Mouse (Mus musculus) thymus, adult 2 months (tissue): ENCODE data around the gene Snd1. TPM values are rescaled to one million over a fixed set of nuclear protein-coding genes. Genes with fewer than 3 reads are reported as not detected.

Source experiments
- DNase-seq: peaks from one replicate; pipeline ENCODE4 v3.0.0; 2021
- H3K27ac ChIP-seq: fragments of 200-500 bp; 2 replicates; pipeline ENCODE4 v1.5.1; 2012; ENCODE audit warnings: low read length, control low read depth; ENCODE audit not compliant: control insufficient read depth, insufficient read depth
- H3K27me3 ChIP-seq: fragments of 200-500 bp; 2 replicates; pipeline ENCODE4 v1.6.1; 2012; ENCODE audit warnings: mild to moderate bottlenecking, low read length, moderate library complexity, mixed read lengths; ENCODE audit not compliant: control insufficient read depth, insufficient read depth
- H3K36me3 ChIP-seq: fragments of 200-500 bp; 2 replicates; pipeline ENCODE4 v1.6.1; 2012; ENCODE audit warnings: mild to moderate bottlenecking, low read length, moderate library complexity; ENCODE audit not compliant: control insufficient read depth, insufficient read depth
- H3K4me1 ChIP-seq: fragments of 200-500 bp; replicated peaks from 2 replicates; pipeline ENCODE4 v1.6.1; 2012; ENCODE audit warnings: low read length; ENCODE audit not compliant: control insufficient read depth, insufficient read depth
- H3K4me3 ChIP-seq: fragments of 200-500 bp; 2 replicates; pipeline ENCODE4 v1.5.1; 2012; ENCODE audit warnings: mild to moderate bottlenecking, low read length, control low read depth, moderate library complexity; ENCODE audit not compliant: control insufficient read depth, insufficient read depth
- CTCF ChIP-seq: fragments of 200-500 bp; IDR thresholded peaks from 2 replicates; pipeline ENCODE4 v1.5.1; 2012; ENCODE audit warnings: mild to moderate bottlenecking, control low read depth, low read length, moderate library complexity, borderline replicate concordance; ENCODE audit not compliant: control insufficient read depth, poor library complexity, insufficient read depth; ENCODE audit errors: extremely low read depth
- POLR2A ChIP-seq: fragments of 200-500 bp; IDR thresholded peaks from 2 replicates; pipeline ENCODE4 v1.6.1; 2012; ENCODE audit warnings: mild to moderate bottlenecking, low read length, control low read depth, moderate library complexity; ENCODE audit not compliant: control insufficient read depth, poor library complexity, insufficient read depth; ENCODE audit errors: extremely low read depth
- WGBS: fragments of 180-500 bp; shearing (Covaris S2); methylation state at CpG from one replicate; pipeline ENCODE4 v1.1.7; 2018; 5-methylcytosine and 5-hydroxymethylcytosine counted together
- polyA plus RNA-seq: library from polyadenylated mRNA; depleted of rRNA; stranded (reverse); fragments of >200 nt; gene quantifications from 2 replicates; pipeline ENCODE4 v1.2.3, GENCODE M21; 2012

Gene Snd1
- polyA plus RNA-seq, 1 experiment: 79.3 TPM

DNA sequence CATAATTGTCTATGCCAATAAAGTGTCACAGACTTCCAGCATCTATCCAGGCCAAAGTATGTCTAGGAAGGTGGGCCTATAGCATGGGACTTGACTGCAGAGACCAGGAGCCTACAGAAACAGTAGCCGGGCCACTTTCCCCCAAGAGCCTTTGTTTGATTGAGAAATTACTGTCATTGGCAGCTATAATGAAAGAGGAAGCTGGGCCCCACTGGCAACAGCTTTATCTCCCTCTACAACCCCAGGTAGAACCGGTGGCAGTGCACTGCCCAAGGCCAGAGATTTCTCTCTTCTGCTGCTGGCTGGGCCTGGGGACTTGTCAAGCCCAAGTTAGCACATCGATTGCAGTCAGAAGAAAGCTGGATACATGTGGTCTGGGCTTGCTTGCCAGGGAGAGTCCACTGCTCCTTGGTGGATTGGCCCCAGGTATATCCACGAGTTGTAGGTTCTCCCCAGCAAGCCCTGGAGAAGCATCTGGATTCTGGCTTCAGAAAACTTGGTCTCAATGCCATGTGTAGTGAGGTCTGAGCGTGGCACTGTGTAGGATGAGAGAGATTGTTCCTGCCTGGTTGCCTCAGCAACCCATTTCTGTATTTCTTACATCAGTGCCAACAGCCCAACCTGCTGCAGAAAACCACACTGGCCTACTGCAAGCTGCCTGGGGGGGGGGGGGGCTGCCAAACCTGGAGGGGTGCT is 396.9 kb downstream of the Snd1 start:
- WGBS: 58% methylated on average over 5 of the region's 5 CpGs
- TF ChIP-seq CTCF: no peak
- no peak for TF ChIP-seq POLR2A
- no peak for DNase-seq
- Histone ChIP-seq H3K27ac (no peak overlapping the region), H3K36me3 (no peaks in the 10 kb centered on the region), H3K27me3 (no peaks in the 10 kb centered on the region), H3K4me1 (no peaks in the 10 kb centered on the region), H3K4me3 (no peak overlapping the region)

- DNase-seq: no peak
- Histone ChIP-seq H3K36me3 (no peaks in the 10 kb centered on the region), H3K4me1 (no peaks in the 10 kb centered on the region), H3K27ac (no peak overlapping the region), H3K4me3 (no peak overlapping the region), H3K27me3 (no peaks in the 10 kb centered on the region)
- TF ChIP-seq CTCF (no peak), POLR2A (no peak)
- WGBS: 96% methylated on average over 3 of the region's 3 CpGs
Observed at GRCm38 (mm10) chr6:28872421-28872795, 397.5 kb downstream of the Snd1 start.

GRCm38 (mm10) chr6:28874053-28874452 is 399.1 kb downstream of the Snd1 start:
- 97% methylated on average over 11 of the region's 11 CpGs for WGBS
- no peaks in the 10 kb centered on the region for H3K36me3 ChIP-seq
- peaks cover 7% of the 10 kb centered on the region; the same call in 1 of the 2 replicates for H3K4me1 ChIP-seq
- no peak for DNase-seq
- H3K27me3 ChIP-seq: no peaks in the 10 kb centered on the region
- H3K4me3 ChIP-seq: no peak overlapping the region
- TF ChIP-seq POLR2A: no peak
- TF ChIP-seq CTCF: no peak
- no peak overlapping the region for H3K27ac ChIP-seq

DNA sequence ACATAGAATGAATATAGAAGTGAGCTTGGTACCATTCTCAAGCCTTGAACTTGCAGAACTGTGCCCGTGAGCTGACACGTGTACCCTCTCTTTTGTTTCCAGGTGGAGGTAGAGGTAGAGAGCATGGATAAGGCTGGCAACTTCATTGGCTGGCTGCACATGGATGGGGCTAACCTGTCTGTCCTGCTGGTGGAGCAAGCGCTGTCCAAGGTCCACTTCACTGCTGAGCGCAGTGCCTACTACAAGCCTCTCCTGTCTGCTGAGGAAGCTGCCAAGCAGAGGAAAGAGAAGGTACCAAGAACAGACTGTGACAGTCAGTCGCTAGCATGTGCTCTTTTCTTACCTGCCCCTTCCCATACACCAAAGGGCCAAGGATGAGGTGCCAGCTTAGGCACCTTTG is 399.8 kb downstream of the Snd1 start:
- Histone ChIP-seq H3K36me3 (no peaks in the 10 kb centered on the region), H3K27me3 (no peaks in the 10 kb centered on the region), H3K4me1 (peaks cover 7% of the 10 kb centered on the region; the same call in 1 of the 2 replicates), H3K4me3 (no peak overlapping the region), H3K27ac (no peak overlapping the region)
- TF ChIP-seq CTCF: no peak
- no peak for TF ChIP-seq POLR2A
- DNase-seq: no peak
- WGBS: 95% methylated on average over 5 of the region's 5 CpGs

GRCm38 (mm10) chr6:28875333-28875732 is 400.4 kb downstream of the Snd1 start:
- Histone ChIP-seq H3K4me3 (no peak overlapping the region), H3K4me1 (peaks cover 7% of the 10 kb centered on the region; the same call in 1 of the 2 replicates), H3K27me3 (no peaks in the 10 kb centered on the region), H3K27ac (no peak overlapping the region), H3K36me3 (0 out of 2 replicates have a peak, but pooled peaks cover 3% of the 10 kb centered on the region)
- WGBS: 98% methylated on average over 1 of the region's 1 CpGs
- TF ChIP-seq CTCF (no peak), POLR2A (no peak)
- no peak for DNase-seq

DNA sequence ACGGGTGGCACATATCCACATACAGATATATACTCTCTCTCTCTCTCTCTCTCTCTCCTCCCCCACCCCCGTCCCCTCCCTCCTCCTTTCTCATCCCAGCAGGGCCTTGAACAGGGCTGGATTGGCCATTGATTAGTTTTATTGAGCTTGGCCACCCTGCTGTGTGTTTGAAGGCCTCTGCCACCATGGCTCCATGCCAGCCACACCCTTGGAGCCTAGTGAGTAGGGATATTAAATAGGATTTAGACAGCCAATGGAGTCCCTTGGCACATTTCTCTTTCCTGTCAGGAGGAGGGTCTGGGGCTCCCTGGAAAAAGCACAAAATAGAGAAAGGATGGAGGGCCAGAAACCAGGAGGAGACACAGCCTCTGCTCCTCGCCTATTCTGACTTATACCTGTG is 401.6 kb downstream of the Snd1 start:
- H3K27ac ChIP-seq: no peak overlapping the region
- H3K36me3 ChIP-seq: 0 out of 2 replicates have a peak, but pooled peaks cover 3% of the 10 kb centered on the region
- no peak for DNase-seq
- TF ChIP-seq POLR2A: no peak
- TF ChIP-seq CTCF: no peak
- peaks cover 7% of the 10 kb centered on the region; the same call in 1 of the 2 replicates for H3K4me1 ChIP-seq
- no peaks in the 10 kb centered on the region for H3K27me3 ChIP-seq
- WGBS: 87% methylated on average over 3 of the region's 3 CpGs
- H3K4me3 ChIP-seq: no peak overlapping the region
